Mouse (Mus musculus) heart, embryonic 10.5 days (tissue): ENCODE results near the gene B4galt2. TPM values are rescaled to one million over a fixed set of nuclear protein-coding genes. Genes with fewer than 3 reads are reported as not detected.

Source experiments
- DNase-seq: peaks from one replicate; pipeline ENCODE4 v3.0.0-alpha.2; 2017; ENCODE audit warnings: low spot score
- H3K27ac ChIP-seq: fragments of 300-500 bp; sonication (generic); 2 replicates; pipeline ENCODE4 v1.5.1; 2016; ENCODE audit warnings: mild to moderate bottlenecking
- H3K27me3 ChIP-seq: fragments of 300-500 bp; sonication (generic); 2 replicates; pipeline ENCODE4 v1.6.1; 2016; ENCODE audit warnings: mild to moderate bottlenecking; ENCODE audit not compliant: poor library complexity, insufficient read depth, severe bottlenecking
- H3K36me3 ChIP-seq: fragments of 300-500 bp; sonication (generic); 2 replicates; pipeline ENCODE4 v1.6.1; 2016; ENCODE audit warnings: mild to moderate bottlenecking, moderate library complexity
- H3K4me1 ChIP-seq: fragments of 300-500 bp; sonication (generic); 2 replicates; pipeline ENCODE4 v1.6.1; 2016; ENCODE audit warnings: mild to moderate bottlenecking
- H3K4me3 ChIP-seq: fragments of 300-500 bp; sonication (generic); 2 replicates; pipeline ENCODE4 v1.5.1; 2016; ENCODE audit warnings: mild to moderate bottlenecking, moderate library complexity
- H3K9me3 ChIP-seq: fragments of 300-500 bp; sonication (generic); 2 replicates; pipeline ENCODE4 v1.6.1; 2016; ENCODE audit warnings: mild to moderate bottlenecking, moderate library complexity
- WGBS: fragments of 180-500 bp; shearing (Covaris S2); methylation state at CpG from one replicate; pipeline ENCODE4 v1.1.7; 2016; 5-methylcytosine and 5-hydroxymethylcytosine counted together
- polyA plus RNA-seq: library from polyadenylated mRNA; unstranded; fragments of >200 nt; fragmentation: Nextera tagmentation; extraction: Ambion mirVana; gene quantifications from 2 replicates; pipeline ENCODE4 v1.2.1, GENCODE M21; 2016

Gene B4galt2
- polyA plus RNA-seq, 1 experiment from 2014 or later, result 17.7 TPM

GRCm38 (mm10) chr4:117828572-117829145, 54.6 kb downstream of the B4galt2 start:
- 57% methylated on average over 8 of the region's 8 CpGs for WGBS
- H3K9me3 ChIP-seq, result no peaks in the 10 kb centered on the region
- H3K36me3 ChIP-seq, result no peaks in the 10 kb centered on the region
- DNase-seq, result no peak
- peaks cover 30% of the 10 kb centered on the region for H3K27me3 ChIP-seq
- H3K27ac ChIP-seq, result no peak overlapping the region
- H3K4me1 ChIP-seq, result peaks cover 12% of the 10 kb centered on the region
- no peak overlapping the region for H3K4me3 ChIP-seq

Other genes with a start within 250 kb of the B4galt2 start
- gene Dmap1, start 201.2 kb downstream of the B4galt2 start, polyA plus RNA-seq, result 54.6 and 63.6 TPM in 2 replicates
- not detected in 2 replicates for gene Gm12845, start 159.1 kb downstream of the B4galt2 start, polyA plus RNA-seq
- 0.05 TPM in 1 of 2 replicates, not detected in the other for gene Klf17, start 117.8 kb downstream of the B4galt2 start, polyA plus RNA-seq
- gene Slc6a9, start 49.0 kb downstream of the B4galt2 start, polyA plus RNA-seq, result 12.5 and 12.8 TPM in 2 replicates
- 0.79 and 1.0 TPM in 2 replicates for gene Ccdc24, start 10.9 kb downstream of the B4galt2 start, polyA plus RNA-seq
- 208 and 209 TPM in 2 replicates for gene Atp6v0b, start 3.8 kb upstream of the B4galt2 start, polyA plus RNA-seq
- 17.5 and 19.6 TPM in 2 replicates for gene Dph2, start 8.5 kb upstream of the B4galt2 start, polyA plus RNA-seq
- 45.9 and 57.1 TPM in 2 replicates for gene Ipo13, start 31.5 kb upstream of the B4galt2 start, polyA plus RNA-seq
- gene Artn, start 46.3 kb upstream of the B4galt2 start, polyA plus RNA-seq, result 0.85 and 1.3 TPM in 2 replicates